Mouse (Mus musculus) right cerebral cortex, postnatal 25 days (tissue): ENCODE data around the gene Agbl4.

Experiments used
- DNase-seq: peaks from one replicate; pipeline ENCODE4 v3.0.0; 2022

The Agbl4 gene

GRCm38 (mm10) chr4:111673904-111674303 is 1276.4 kb downstream of the Agbl4 start:
- DNase-seq = no peak

- no peak for DNase-seq
Measured at GRCm38 (mm10) chr4:111681926-111682325, 1284.5 kb downstream of the Agbl4 start.

- DNase-seq = no peak
Measured at GRCm38 (mm10) chr4:111682793-111683192, 1285.3 kb downstream of the Agbl4 start.

- DNase-seq = no peak
Measured at GRCm38 (mm10) chr4:111683843-111684242, 1286.4 kb downstream of the Agbl4 start.

GRCm38 (mm10) chr4:111685951-111686350 is 1288.5 kb downstream of the Agbl4 start:
- DNase-seq = no peak

GRCm38 (mm10) chr4:111686951-111687350 is 1289.5 kb downstream of the Agbl4 start:
- DNase-seq = peak; percentile 48

GRCm38 (mm10) chr4:111687613-111688012 is 1290.2 kb downstream of the Agbl4 start:
- peak; percentile 73 for DNase-seq

GRCm38 (mm10) chr4:111691057-111691543 is 1293.6 kb downstream of the Agbl4 start:
- no peak for DNase-seq

GRCm38 (mm10) chr4:111701381-111701780 is 1303.9 kb downstream of the Agbl4 start:
- DNase-seq = no peak

GRCm38 (mm10) chr4:111704126-111704525 is 1306.7 kb downstream of the Agbl4 start:
- DNase-seq = no peak

- no peak for DNase-seq
Measured at GRCm38 (mm10) chr4:111704975-111705374, 1307.5 kb downstream of the Agbl4 start.
